Mouse (Mus musculus) liver, embryonic 14.5 days (tissue): ENCODE data around the gene D1Pas1. TPM values are rescaled to one million over a fixed set of nuclear protein-coding genes. Genes with fewer than 3 reads are reported as not detected.

Experiments used
- ATAC-seq: fragments of 200-750 bp; cut with Nextera tagmentation; 2 replicates; pipeline ENCODE4 v1.8.0; 2017; ENCODE audit warnings: moderate number of reproducible peaks, mild to moderate bottlenecking, moderate library complexity; ENCODE audit not compliant: insufficient read depth
- DNase-seq, 3 experiments: peaks; one replicate each; pipeline ENCODE4 v3.0.0-alpha.2; 2012 to 2013; ENCODE audit warnings: low read depth in 3 of 3, low spot score in 3 of 3
- H3K27ac ChIP-seq: fragments of 300-500 bp; sonication (generic); 2 replicates; pipeline ENCODE4 v1.5.1; 2014; ENCODE audit warnings: moderate library complexity, mild to moderate bottlenecking, control low read depth, inconsistent platforms
- H3K27me3 ChIP-seq: fragments of 300-500 bp; sonication (generic); 2 replicates; pipeline ENCODE4 v1.6.1; 2014; ENCODE audit warnings: mild to moderate bottlenecking, low read length, moderate library complexity; ENCODE audit not compliant: control insufficient read depth, insufficient read depth
- H3K36me3 ChIP-seq: fragments of 300-500 bp; sonication (generic); replicated peaks from 2 replicates; pipeline ENCODE4 v1.6.1; 2014; ENCODE audit warnings: low read depth; ENCODE audit not compliant: control insufficient read depth, insufficient read depth
- H3K4me1 ChIP-seq, 2 experiments: fragments of 200-500 bp in 1 of 2; fragments of 300-500 bp in 1 of 2; sonication (generic) in 1 of 2; replicated peaks; 2 replicates each; pipeline ENCODE4 v1.6.1; 2012 to 2014; ENCODE audit warnings: antibody characterized with exemption in 1 of 2, inconsistent platforms in 1 of 2, low read length in 1 of 2; ENCODE audit not compliant: control insufficient read depth in 2 of 2, insufficient read depth in 2 of 2
- H3K4me2 ChIP-seq: fragments of 300-500 bp; sonication (generic); 2 replicates; pipeline ENCODE4 v1.6.1; 2014; ENCODE audit warnings: low read depth, mild to moderate bottlenecking, control low read depth, moderate library complexity
- H3K4me3 ChIP-seq, 2 experiments: fragments of 200-500 bp in 1 of 2; fragments of 300-500 bp in 1 of 2; sonication (generic) in 1 of 2; 2 replicates each; pipeline ENCODE4 v1.5.1; 2012 to 2014; ENCODE audit warnings: low read depth in 2 of 2, low read length in 2 of 2, mild to moderate bottlenecking in 2 of 2, control low read depth in 1 of 2, inconsistent platforms in 1 of 2, moderate library complexity in 1 of 2; ENCODE audit not compliant: insufficient read depth in 1 of 2
- H3K9ac ChIP-seq: fragments of 300-500 bp; sonication (generic); replicated peaks from 2 replicates; pipeline ENCODE4 v1.6.1; 2014; ENCODE audit warnings: mild to moderate bottlenecking, control low read depth, moderate library complexity
- H3K9me3 ChIP-seq: fragments of 300-500 bp; sonication (generic); 2 replicates; pipeline ENCODE4 v1.6.1; 2016; ENCODE audit warnings: low read length, mixed read lengths; ENCODE audit not compliant: control insufficient read depth
- CTCF ChIP-seq: IDR thresholded peaks from 2 replicates; pipeline ENCODE4 v1.5.1; 2016; ENCODE audit warnings: antibody characterized with exemption, low read depth, control low read depth
- EP300 ChIP-seq: IDR thresholded peaks from 2 replicates; pipeline ENCODE4 v1.6.1; 2016; ENCODE audit warnings: antibody characterized with exemption, low read depth
- WGBS: fragments of 180-500 bp; shearing (Covaris S2); extraction: QIAGEN DNeasy Blood & Tissue Kit; methylation state at CpG from one replicate; pipeline ENCODE4 v1.1.7; 2014; ENCODE audit not compliant: insufficient replicate concordance; 5-methylcytosine and 5-hydroxymethylcytosine counted together
- polyA plus RNA-seq, 2 experiments: library from polyadenylated mRNA; depleted of rRNA in 1 of 2; stranded (reverse) in 1 of 2; unstranded in 1 of 2; fragments of >200 nt; fragmentation: Nextera tagmentation in 1 of 2; extraction: Ambion mirVana in 1 of 2; gene quantifications; 2 replicates each; pipeline versions ENCODE4 v1.2.1 to v1.2.3; 2012 to 2014

Gene D1Pas1
- polyA plus RNA-seq, 2 experiments = not detected

DNA sequence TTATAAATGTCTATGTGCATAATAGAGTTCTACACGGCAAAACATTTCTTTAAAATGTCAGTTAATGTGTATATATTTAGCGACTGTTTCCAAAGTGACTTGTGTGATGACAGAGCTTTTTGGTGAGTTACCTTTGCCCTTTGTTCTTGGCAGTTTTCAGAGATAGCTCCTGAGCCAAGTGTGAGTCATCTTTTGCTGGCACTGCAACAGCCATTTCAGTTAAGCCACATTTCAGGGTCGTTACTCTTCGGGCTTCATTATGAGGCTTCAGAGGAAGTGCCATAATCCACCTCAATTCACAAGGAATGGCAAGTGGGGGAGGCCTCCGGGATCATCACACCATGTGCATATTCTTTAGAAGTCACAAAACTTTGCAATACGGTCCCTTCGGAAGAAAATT lies 52.8 kb downstream of the D1Pas1 start:
- H3K27ac ChIP-seq = no peak overlapping the region
- H3K4me2 ChIP-seq = no peak overlapping the region
- ATAC-seq = no peak
- no peak overlapping the region for H3K9ac ChIP-seq
- WGBS = 63% methylated on average over 7 of the region's 7 CpGs
- H3K4me3 ChIP-seq = no peak overlapping the region
- no peaks in the 10 kb centered on the region for H3K27me3 ChIP-seq
- H3K4me1 ChIP-seq = no peaks in the 10 kb centered on the region
- TF ChIP-seq CTCF (no peak), EP300 (no peak)
- no peaks in the 10 kb centered on the region for H3K36me3 ChIP-seq
- DNase-seq = no peak
- no peaks in the 10 kb centered on the region for H3K9me3 ChIP-seq

Other genes with a start within 250 kb of the D1Pas1 start
- 9.0 and 21.7 TPM in 2 replicates for gene Rrp15, start 218.1 kb upstream of the D1Pas1 start, polyA plus RNA-seq (2012; rRNA removed)
- 29.1 and 33.3 TPM in 2 replicates for gene Rrp15, start 218.1 kb upstream of the D1Pas1 start, polyA plus RNA-seq (2014; fragmentation: Nextera tagmentation; extraction: Ambion mirVana)
- gene Spata17, start 248.0 kb downstream of the D1Pas1 start, polyA plus RNA-seq (2012; rRNA removed) = 0.06 and 0.12 TPM in 2 replicates
- gene Spata17, start 248.0 kb downstream of the D1Pas1 start, polyA plus RNA-seq (2014; fragmentation: Nextera tagmentation; extraction: Ambion mirVana) = 0.09 and 0.10 TPM in 2 replicates
- gene Gpatch2, start 248.1 kb downstream of the D1Pas1 start, polyA plus RNA-seq (2012; rRNA removed) = 3.0 and 4.0 TPM in 2 replicates
- 3.3 and 3.8 TPM in 2 replicates for gene Gpatch2, start 248.1 kb downstream of the D1Pas1 start, polyA plus RNA-seq (2014; fragmentation: Nextera tagmentation; extraction: Ambion mirVana)